Mouse (Mus musculus) adrenal gland, postnatal 36 days (tissue): ENCODE measurements around the gene Gm20388. TPM values are rescaled to one million over a fixed set of nuclear protein-coding genes. Genes with fewer than 3 reads are reported as not detected.

Experiments
- DNase-seq, 2 experiments: peaks; one replicate each; pipeline ENCODE4 v3.0.0; 2021; ENCODE audit warnings: mixed read lengths in 1 of 2
- total RNA-seq, 2 experiments: library from RNA; stranded (reverse); gene quantifications; 2 replicates each; pipeline ENCODE4 v1.2.3; 2021

Gene Gm20388
- total RNA-seq, 2 experiments from 2014 or later, result 2.4 to 7.4 TPM

- peak; percentile 42 to 58 for DNase-seq
Observed at GRCm38 (mm10) chr8:120437666-120438395, 527.2 kb downstream of the Gm20388 start.

DNA sequence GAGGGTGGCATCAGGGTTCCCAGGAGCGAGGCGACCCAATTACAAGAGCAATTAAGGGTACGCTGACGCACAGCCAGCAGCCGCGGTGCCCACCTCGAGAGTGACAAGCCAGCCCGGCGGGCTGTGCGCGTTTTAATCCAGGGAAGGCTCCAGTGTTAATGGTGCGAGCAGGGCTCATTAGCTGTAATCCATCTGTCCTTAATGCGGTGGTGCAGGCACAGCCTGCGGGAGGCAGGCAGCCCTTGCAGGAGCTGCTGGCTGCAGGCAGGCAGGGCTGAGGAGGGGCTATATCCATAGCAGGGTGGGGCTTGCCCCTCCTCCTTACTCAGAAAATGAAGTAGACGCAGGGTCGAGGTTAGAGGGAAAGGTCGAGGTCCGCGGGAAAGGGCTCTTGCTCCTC lies 528.7 kb downstream of the Gm20388 start:
- DNase-seq, result peak in 1 of 2 experiments; percentile 53

DNA sequence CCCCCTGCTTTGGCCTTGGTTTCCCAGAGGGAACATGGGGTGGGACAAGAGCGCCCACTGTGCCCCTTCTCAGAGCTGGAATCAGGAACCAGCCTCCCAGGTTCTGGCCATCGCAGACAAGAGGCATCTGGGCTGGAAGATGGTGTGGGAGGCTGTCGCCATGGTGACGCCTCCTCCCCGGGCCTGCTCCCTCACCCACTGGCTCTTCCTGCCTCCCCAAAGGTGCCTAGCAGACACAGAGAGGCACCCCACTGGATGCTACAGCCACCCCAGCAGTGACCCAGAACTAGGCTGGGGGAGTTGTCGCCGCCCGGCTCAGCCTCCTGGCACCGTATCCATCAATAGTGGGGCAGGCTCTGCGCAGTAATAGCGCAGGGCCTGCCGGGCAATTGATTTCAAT lies 530.1 kb downstream of the Gm20388 start:
- no peak for DNase-seq

GRCm38 (mm10) chr8:120441637-120442036 lies 531.0 kb downstream of the Gm20388 start:
- DNase-seq, result peak in 1 of 2 experiments; percentile 52

- DNase-seq, result peak in 1 of 2 experiments; percentile 43
Observed at GRCm38 (mm10) chr8:120442306-120443003, 531.8 kb downstream of the Gm20388 start.

GRCm38 (mm10) chr8:120445249-120445648 lies 534.6 kb downstream of the Gm20388 start:
- DNase-seq, result peak in 1 of 2 experiments; percentile 40

DNA sequence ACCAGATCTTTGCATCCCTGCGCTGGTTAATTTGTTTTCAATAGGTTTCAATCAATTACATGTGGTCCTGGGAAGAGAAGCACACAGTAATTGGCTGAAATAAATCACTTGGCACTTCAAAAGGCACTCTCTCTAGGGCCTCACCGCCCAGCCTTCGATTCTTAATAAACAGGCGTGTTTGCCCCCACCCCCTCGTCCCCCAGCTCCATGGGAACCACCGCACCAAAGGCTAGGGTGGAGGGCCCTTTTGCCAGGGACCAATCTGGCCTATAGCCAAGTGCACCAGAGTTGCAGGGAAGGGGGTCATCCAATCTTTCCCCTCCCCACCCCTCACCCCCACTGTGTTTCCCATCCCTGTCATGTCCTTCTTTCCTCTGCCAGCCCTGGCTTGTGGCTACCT lies 537.5 kb downstream of the Gm20388 start:
- DNase-seq, result no peak

- DNase-seq, result peak; percentile 80 to 85
Observed at GRCm38 (mm10) chr8:120449139-120449538, 538.5 kb downstream of the Gm20388 start.

GRCm38 (mm10) chr8:120449608-120450031 lies 539.0 kb downstream of the Gm20388 start:
- peak; percentile 16 to 31 for DNase-seq

- peak; percentile 28 to 43 for DNase-seq
Observed at GRCm38 (mm10) chr8:120452111-120452510, 541.5 kb downstream of the Gm20388 start.

- DNase-seq, result no peak
Observed at GRCm38 (mm10) chr8:120454404-120454803, 543.8 kb downstream of the Gm20388 start.

DNA sequence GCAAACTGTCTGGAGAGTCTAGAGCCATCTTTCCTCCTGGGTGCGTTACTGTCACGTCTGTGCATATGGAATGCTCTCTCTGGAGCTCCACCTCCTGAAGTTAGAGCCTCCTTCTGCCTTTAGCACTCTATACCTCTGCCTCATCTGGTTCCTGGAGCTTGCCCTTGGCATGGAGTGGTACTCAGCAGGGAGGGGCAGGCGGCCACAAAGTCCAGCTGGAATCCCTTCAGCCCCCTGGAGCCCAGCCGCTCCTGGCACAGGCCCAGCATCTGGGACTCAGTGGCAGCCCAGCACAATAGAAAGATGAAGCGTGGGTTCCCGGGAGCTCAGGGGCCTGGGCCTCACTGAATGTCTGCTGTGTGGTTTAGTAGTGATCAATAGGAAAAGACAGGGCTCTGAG lies 549.7 kb downstream of the Gm20388 start:
- peak in 1 of 2 experiments; percentile 18 for DNase-seq

DNA sequence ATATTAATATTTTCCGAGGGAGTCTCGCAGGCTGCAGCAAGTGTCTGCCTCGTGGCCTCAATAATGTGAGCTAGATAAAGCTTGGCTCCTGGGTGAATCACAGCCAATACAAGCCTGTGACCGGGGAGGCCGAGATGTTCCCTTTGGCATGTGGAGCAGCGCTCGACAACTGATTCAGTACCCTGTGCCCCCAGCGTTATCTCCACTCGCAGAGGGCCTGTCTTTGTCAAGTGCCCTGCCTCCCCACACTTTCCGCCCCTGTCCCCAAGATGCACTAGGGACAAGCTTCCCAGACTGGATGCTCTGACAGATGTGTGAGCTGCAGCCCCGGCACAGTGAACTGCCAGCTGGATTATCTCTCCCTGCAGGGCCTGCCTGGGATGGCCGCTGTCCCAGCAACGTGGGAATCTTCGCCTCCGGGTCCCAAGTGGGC lies 551.5 kb downstream of the Gm20388 start:
- DNase-seq, result peak in 1 of 2 experiments; percentile 22

DNA sequence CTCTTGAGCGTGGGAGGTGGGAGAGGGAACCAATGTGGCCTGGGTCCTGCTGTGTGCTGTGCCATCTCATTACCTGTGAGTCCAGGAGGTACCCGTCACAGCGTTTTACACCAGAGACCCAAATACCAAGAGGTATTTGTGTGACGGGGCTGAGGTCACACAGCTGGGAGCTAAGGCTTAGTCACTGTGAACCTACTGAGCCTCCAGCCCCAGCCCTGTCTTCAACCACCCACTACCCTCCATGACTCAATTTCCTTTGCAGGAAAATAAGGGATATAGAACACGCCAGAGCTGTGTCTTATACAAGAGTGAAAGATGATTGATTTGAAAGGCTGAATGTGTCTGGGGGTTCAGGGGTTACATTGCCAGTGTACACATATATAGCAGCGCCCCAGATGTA lies 552.0 kb downstream of the Gm20388 start:
- no peak for DNase-seq

- DNase-seq, result no peak
Observed at GRCm38 (mm10) chr8:120463918-120464584, 553.4 kb downstream of the Gm20388 start.

DNA sequence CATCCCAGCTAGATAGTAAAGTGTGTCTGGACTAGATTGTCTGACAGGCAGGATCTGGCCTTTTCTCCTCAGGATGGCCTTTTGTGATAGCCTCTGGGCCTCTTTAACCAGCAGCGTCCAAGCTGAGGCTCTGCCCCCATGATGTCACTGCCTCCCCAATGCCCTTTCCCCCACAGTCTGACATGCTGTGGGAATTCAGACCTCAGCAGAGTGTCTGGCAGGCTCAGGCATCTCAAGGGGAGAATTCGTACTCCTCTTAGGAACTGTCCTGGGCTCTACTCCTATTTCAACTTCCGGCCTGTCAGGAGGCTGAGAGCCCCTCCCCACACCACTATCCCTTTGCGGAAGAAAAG lies 553.9 kb downstream of the Gm20388 start:
- DNase-seq, result peak in 1 of 2 experiments; percentile 47

DNA sequence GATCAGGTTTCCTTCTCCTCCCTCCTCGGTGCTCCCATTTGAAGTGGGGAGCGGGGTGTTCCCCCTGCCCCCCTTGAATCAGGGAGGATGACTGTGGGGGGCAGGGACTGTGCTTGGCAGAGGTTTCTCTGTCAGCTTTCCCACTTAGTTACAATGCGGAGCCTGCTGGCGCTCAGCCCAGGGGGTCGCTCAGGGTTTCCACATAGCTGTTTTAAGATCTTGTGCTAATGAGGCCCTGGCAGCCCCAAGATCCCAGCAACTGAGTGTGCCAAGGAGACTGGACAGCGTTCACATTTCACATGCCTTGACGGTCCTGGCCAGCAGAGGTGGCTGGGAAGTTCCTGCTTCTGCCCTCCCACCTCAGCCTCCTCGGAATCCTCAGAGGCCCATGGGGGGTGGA lies 555.1 kb downstream of the Gm20388 start:
- DNase-seq, result peak in 1 of 2 experiments; percentile 30

DNA sequence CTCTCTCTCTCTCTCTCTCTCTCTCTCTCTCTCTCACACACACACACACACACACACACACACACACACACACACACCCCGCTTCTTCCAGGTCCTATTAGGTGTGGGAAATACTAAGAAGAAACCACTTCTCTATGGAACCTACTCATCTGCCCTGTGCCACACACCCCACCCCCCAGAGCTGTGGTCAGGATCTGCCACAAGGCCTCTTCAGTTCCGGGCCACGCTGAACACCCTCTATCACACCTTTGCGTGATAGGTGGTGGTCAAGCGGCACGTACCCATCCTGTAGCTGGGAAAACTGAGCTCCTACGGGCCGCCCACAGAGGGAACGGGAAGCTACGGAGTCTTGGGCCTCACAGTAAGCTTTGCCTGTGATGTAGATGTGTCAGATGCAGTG lies 555.6 kb downstream of the Gm20388 start:
- no peak for DNase-seq

DNA sequence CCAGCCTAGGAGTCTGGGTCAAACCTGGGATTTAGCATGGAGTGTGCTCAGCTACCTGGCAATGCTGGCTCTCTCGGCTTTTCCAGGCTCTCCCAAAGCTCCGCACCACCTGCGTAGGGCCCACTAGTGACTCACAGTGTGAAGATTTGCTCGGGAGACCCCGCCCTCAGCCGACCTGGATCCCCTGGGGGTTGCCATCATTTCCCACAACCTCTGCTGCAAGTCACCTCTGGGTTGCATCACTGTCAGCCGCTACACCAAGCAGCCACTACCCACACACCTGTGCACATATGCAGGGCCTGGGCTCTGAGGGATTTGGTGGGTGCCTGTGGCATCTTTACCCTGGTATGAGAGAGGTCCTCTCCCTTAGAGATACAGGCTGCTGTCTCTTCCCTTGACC lies 557.0 kb downstream of the Gm20388 start:
- DNase-seq, result no peak

DNA sequence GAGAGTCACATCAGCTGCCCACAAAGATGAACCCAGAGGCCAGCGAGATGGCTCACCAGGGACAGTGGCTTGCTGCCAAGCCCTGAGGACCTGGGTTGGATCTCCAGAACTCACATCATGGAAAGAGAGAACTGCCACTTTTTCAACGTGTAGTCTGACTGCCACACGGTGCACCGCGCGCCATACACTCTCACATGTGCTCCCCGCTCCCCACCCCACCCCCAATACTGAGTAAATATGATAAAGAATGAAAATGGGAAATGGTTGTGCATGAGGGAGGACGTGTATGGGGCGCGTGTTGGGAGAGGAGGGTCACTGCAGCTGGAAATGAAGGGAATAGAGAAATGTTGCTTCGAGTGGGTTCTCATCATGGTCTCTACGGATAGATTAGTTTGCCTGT lies 559.5 kb downstream of the Gm20388 start:
- no peak for DNase-seq

DNA sequence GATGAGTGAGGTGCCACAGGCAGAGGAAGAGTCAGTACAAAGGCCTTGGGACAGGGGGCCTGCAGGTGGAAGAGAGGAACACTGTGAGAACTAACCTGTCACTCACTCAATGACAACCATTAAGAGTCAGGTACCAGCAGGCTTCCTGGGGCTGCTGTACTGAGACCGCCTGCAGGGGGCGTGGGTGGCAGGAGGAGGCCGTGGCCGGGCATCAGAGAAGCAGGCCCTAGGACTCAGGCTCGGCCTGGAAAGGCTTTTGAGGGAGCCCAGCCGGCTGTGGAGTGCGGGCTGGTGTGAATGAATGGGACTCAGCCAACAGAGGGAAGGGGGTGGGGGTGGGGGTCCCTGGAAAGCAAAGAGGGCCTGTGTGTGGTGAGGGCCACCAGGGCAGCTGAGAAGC lies 560.5 kb downstream of the Gm20388 start:
- peak; percentile 37 to 63 for DNase-seq

DNA sequence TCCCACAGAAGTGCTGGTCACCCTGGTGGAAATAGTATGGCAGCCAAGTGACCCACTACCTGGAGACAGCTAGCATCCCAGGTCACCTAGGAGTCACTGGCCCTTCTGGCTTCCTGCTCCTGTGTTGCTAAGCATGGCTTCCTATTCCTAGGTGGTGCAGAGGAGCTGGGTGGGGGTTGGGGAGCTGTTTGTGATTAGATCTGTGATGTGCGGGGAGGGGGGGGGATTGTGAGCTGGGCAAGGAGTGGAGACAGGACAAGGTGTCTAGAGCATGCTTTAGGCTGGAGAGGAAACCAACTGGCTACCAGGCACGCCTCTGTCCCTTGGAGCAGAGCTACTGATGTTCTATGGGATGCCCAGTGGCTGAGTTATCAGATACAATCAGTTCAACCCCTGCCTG lies 561.1 kb downstream of the Gm20388 start:
- no peak for DNase-seq

- DNase-seq, result no peak
Observed at GRCm38 (mm10) chr8:120472230-120472629, 561.6 kb downstream of the Gm20388 start.
